Mouse (Mus musculus): Measurements from ENCODE around the gene Fzd2.

The Fzd2 gene

GRCm38 (mm10) chr11:102581281-102582015 is 22.7 kb upstream of the Fzd2 start:
- DNase-seq (ENCODE audit: low spot score), result peak; percentile 67

GRCm38 (mm10) chr11:102582016-102582610 is 22.1 kb upstream of the Fzd2 start:
- peak; percentile 33 for DNase-seq (ENCODE audit: low spot score)

GRCm38 (mm10) chr11:102582736-102583135 is 21.5 kb upstream of the Fzd2 start:
- peak; percentile 10 for DNase-seq (ENCODE audit: low spot score)

- no peak for DNase-seq (ENCODE audit: low spot score)
These were observed 17.6 kb upstream of the Fzd2 start for GRCm38 (mm10) chr11:102586445-102587130.

- DNase-seq (ENCODE audit: low spot score), result no peak
These were observed 16.6 kb upstream of the Fzd2 start for GRCm38 (mm10) chr11:102587554-102587953.

GRCm38 (mm10) chr11:102595341-102595820 is 8.8 kb upstream of the Fzd2 start:
- no peak for DNase-seq (ENCODE audit: low spot score)

- DNase-seq (ENCODE audit: low spot score), result no peak
These were observed 4.3 kb upstream of the Fzd2 start for GRCm38 (mm10) chr11:102599912-102600311.

- DNase-seq (ENCODE audit: low spot score), result no peak
These were observed 1.2 kb upstream of the Fzd2 start for GRCm38 (mm10) chr11:102602816-102603495.

- peak; percentile 54 for DNase-seq (ENCODE audit: low spot score)
These were observed 723 bp upstream of the Fzd2 start for GRCm38 (mm10) chr11:102603496-102603850.

GRCm38 (mm10) chr11:102604777-102605552 is 769 bp downstream of the Fzd2 start:
- DNase-seq (ENCODE audit: low spot score), result peak; percentile 58

GRCm38 (mm10) chr11:102605553-102606416 is 1.6 kb downstream of the Fzd2 start:
- DNase-seq (ENCODE audit: low spot score), result peak; percentile 26

- DNase-seq (ENCODE audit: low spot score), result no peak
These were observed 2.6 kb downstream of the Fzd2 start for GRCm38 (mm10) chr11:102606751-102607171.

GRCm38 (mm10) chr11:102607201-102607600 is 3.0 kb downstream of the Fzd2 start:
- DNase-seq (ENCODE audit: low spot score), result peak; percentile 10

- no peak for DNase-seq (ENCODE audit: low spot score)
These were observed 3.7 kb downstream of the Fzd2 start for GRCm38 (mm10) chr11:102607686-102608548.

- DNase-seq (ENCODE audit: low spot score), result no peak
These were observed 4.5 kb downstream of the Fzd2 start for GRCm38 (mm10) chr11:102608691-102609090.

GRCm38 (mm10) chr11:102609483-102609882 is 5.3 kb downstream of the Fzd2 start:
- no peak for DNase-seq (ENCODE audit: low spot score)

GRCm38 (mm10) chr11:102610260-102610659 is 6.1 kb downstream of the Fzd2 start:
- DNase-seq (ENCODE audit: low spot score), result no peak

GRCm38 (mm10) chr11:102610675-102611316 is 6.6 kb downstream of the Fzd2 start:
- DNase-seq (ENCODE audit: low spot score), result no peak

- DNase-seq (ENCODE audit: low spot score), result no peak
These were observed 7.1 kb downstream of the Fzd2 start for GRCm38 (mm10) chr11:102611317-102611705.
